Mouse (Mus musculus) CH12F3 (cell line): ENCODE measurements around the gene Apoh.

ENCODE experiments used
- in situ Hi-C: fragments of 300-500 bp; cut with MboI; formaldehyde crosslinking; loops from 2 replicates; pipeline ENCODE4 v1.14.3; 2020; ENCODE audit warnings: low sequenced_read_pairs

The Apoh gene

GRCm38 (mm10) chr11:108443893-108444563, 100.9 kb downstream of the Apoh start:
- in situ Hi-C loops: no loop called here

- in situ Hi-C loops: no loop called here
Observed at GRCm38 (mm10) chr11:108447148-108447547, 104.0 kb downstream of the Apoh start.

GRCm38 (mm10) chr11:108449811-108450210, 106.7 kb downstream of the Apoh start:
- in situ Hi-C loops: loop anchor here (25.0 kb wide), 2 partner anchors 587 to 737 kb away; no protein-coding TSS in a partner anchor

- in situ Hi-C loops: loop anchor here (25.0 kb wide), 2 partner anchors 578 to 728 kb away; no protein-coding TSS in a partner anchor
Observed at GRCm38 (mm10) chr11:108459599-108459998, 116.4 kb downstream of the Apoh start.
